Mouse (Mus musculus) myocyte (in vitro differentiated cells): ENCODE measurements around the gene Snip1. TPM values are rescaled to one million over a fixed set of nuclear protein-coding genes. Genes with fewer than 3 reads are reported as not detected.

Experiments used
- H3K27me3 ChIP-seq: one replicate; pipeline ENCODE4 v1.6.1; 2011; ENCODE audit not compliant: control insufficient read depth, insufficient read depth, insufficient read length
- H3K36me3 ChIP-seq: one replicate; pipeline ENCODE4 v1.6.1; 2011; ENCODE audit not compliant: control insufficient read depth, insufficient read depth
- H3K4me2 ChIP-seq: one replicate; pipeline ENCODE4 v1.6.1; 2011; ENCODE audit warnings: low read depth, control low read depth
- H3K4me3 ChIP-seq: one replicate; pipeline ENCODE4 v1.5.1; 2011; ENCODE audit warnings: mild to moderate bottlenecking, control low read depth, moderate library complexity
- H3K79me2 ChIP-seq: one replicate; pipeline ENCODE4 v1.6.1; 2011; ENCODE audit not compliant: control insufficient read depth, insufficient read depth
- H3ac ChIP-seq: one replicate; pipeline ENCODE4 v1.6.1; 2011; ENCODE audit not compliant: control insufficient read depth, insufficient read length
- CEBPB ChIP-seq: IDR thresholded peaks from 2 replicates; pipeline ENCODE4 v1.6.1; 2011; ENCODE audit warnings: mild to moderate bottlenecking, moderate library complexity; ENCODE audit not compliant: poor library complexity, insufficient read depth, severe bottlenecking
- E2F4 ChIP-seq: IDR thresholded peaks from one replicate; pipeline ENCODE4 v1.6.1; 2011; ENCODE audit warnings: mild to moderate bottlenecking, control low read depth, moderate library complexity; ENCODE audit not compliant: insufficient read depth
- MAX ChIP-seq: IDR thresholded peaks from one replicate; pipeline ENCODE4 v1.6.1; 2011; ENCODE audit warnings: low read depth, mild to moderate bottlenecking, control low read depth
- MYOD1 ChIP-seq, 3 experiments: IDR thresholded peaks; one replicate each; pipeline ENCODE4 v1.6.1; 2011; ENCODE audit warnings: control low read depth in 2 of 3, low read depth in 2 of 3, mild to moderate bottlenecking in 2 of 3, moderate library complexity in 1 of 3; ENCODE audit not compliant: insufficient read length in 2 of 3, control insufficient read depth in 1 of 3
- MYOG ChIP-seq, 3 experiments: IDR thresholded peaks; one replicate each; pipeline ENCODE4 v1.6.1; 2011; ENCODE audit warnings: control low read depth in 2 of 3, low read depth in 2 of 3, mild to moderate bottlenecking in 2 of 3; ENCODE audit not compliant: insufficient read length in 2 of 3, control insufficient read depth in 1 of 3, insufficient read depth in 1 of 3
- POLR2A ChIP-seq: IDR thresholded peaks from one replicate; pipeline ENCODE4 v1.6.1; 2011; ENCODE audit warnings: low read depth, mild to moderate bottlenecking, control low read depth, moderate library complexity; ENCODE audit not compliant: insufficient read length
- POLR2AphosphoS2 ChIP-seq: IDR thresholded peaks from one replicate; pipeline ENCODE4 v1.6.1; 2011; ENCODE audit warnings: low read depth, control low read depth; ENCODE audit not compliant: insufficient read length
- REST ChIP-seq: IDR thresholded peaks from one replicate; pipeline ENCODE4 v1.6.1; 2011; ENCODE audit warnings: mild to moderate bottlenecking, control low read depth, moderate library complexity; ENCODE audit not compliant: insufficient read depth, insufficient read length
- SRF ChIP-seq: IDR thresholded peaks from one replicate; pipeline ENCODE4 v1.6.1; 2011; ENCODE audit warnings: low read depth; ENCODE audit not compliant: control insufficient read depth, insufficient read length
- TCF12 ChIP-seq: IDR thresholded peaks from one replicate; pipeline ENCODE4 v1.6.1; 2011; ENCODE audit warnings: mild to moderate bottlenecking, control low read depth; ENCODE audit not compliant: poor library complexity, insufficient read depth, severe bottlenecking
- TCF3 ChIP-seq: IDR thresholded peaks from one replicate; pipeline ENCODE4 v1.6.1; 2011; ENCODE audit warnings: low read depth, control low read depth; ENCODE audit not compliant: insufficient read length
- USF1 ChIP-seq: IDR thresholded peaks from one replicate; pipeline ENCODE4 v1.6.1; 2011; ENCODE audit warnings: low read depth, mild to moderate bottlenecking, control low read depth, moderate library complexity
- polyA plus RNA-seq: library from polyadenylated mRNA; unstranded; fragments of >200 nt; fragmentation: generic; extraction: Trizol; gene quantifications from one replicate; pipeline ENCODE4 v1.2.1, GENCODE M21; 2012; ENCODE audit warnings: missing spikeins

Gene Snip1
- polyA plus RNA-seq, 1 experiment = 14.3 TPM

GRCm38 (mm10) chr4:125114638-125115037, 48.2 kb downstream of the Snip1 start:
- peak overlapping the region; percentile 65 for H3K4me2 ChIP-seq

GRCm38 (mm10) chr4:125115081-125115480, 48.6 kb downstream of the Snip1 start:
- TF ChIP-seq CEBPB = no peak
- TF ChIP-seq MAX = no peak
- TF ChIP-seq MYOD1 (IDR thresholded peaks at IDR 0.05; ENCODE audit: control insufficient read depth in 1 of 3, insufficient read length in 2 of 3, low read depth in 2 of 3) = no peak
- no peak for TF ChIP-seq TCF12
- no peak for TF ChIP-seq USF1
- TF ChIP-seq POLR2A = no peak
- TF ChIP-seq MYOG (IDR thresholded peaks at IDR 0.05; ENCODE audit: control insufficient read depth in 1 of 3, insufficient read depth in 1 of 3, insufficient read length in 2 of 3, low read depth in 2 of 3) = no peak
- TF ChIP-seq REST = no peak
- no peak for TF ChIP-seq TCF3
- no peak for TF ChIP-seq POLR2AphosphoS2
- no peak for TF ChIP-seq SRF
- no peak for TF ChIP-seq E2F4
- H3K36me3 ChIP-seq = peaks cover under 1% of the 10 kb centered on the region
- H3ac ChIP-seq = no peak overlapping the region
- H3K27me3 ChIP-seq = no peaks in the 10 kb centered on the region
- H3K4me2 ChIP-seq = peak overlapping the region; percentile 65
- no peak overlapping the region for H3K4me3 ChIP-seq
- no peaks in the 10 kb centered on the region for H3K79me2 ChIP-seq

More at GRCm38 (mm10) chr4:125114638-125115037, 48.2 kb downstream of the Snip1 start:
- Histone ChIP-seq H3K36me3 (no peaks in the 10 kb centered on the region), H3K79me2 (no peaks in the 10 kb centered on the region), H3K4me3 (no peak overlapping the region), H3K27me3 (no peaks in the 10 kb centered on the region), H3ac (no peak overlapping the region)
- TF ChIP-seq SRF (peak; percentile 65), CEBPB (no peak), MYOD1 (IDR thresholded peaks at IDR 0.05; ENCODE audit: control insufficient read depth in 1 of 3, insufficient read length in 2 of 3, low read depth in 2 of 3) (peak; percentile 79 to 93 (median 83)), POLR2A (no peak), MAX (no peak), TCF3 (no peak), TCF12 (peak; percentile 55), USF1 (no peak), POLR2AphosphoS2 (no peak), E2F4 (no peak), REST (no peak), MYOG (IDR thresholded peaks at IDR 0.05; ENCODE audit: control insufficient read depth in 1 of 3, insufficient read depth in 1 of 3, insufficient read length in 2 of 3, low read depth in 2 of 3) (peak; percentile 11 to 87 (median 87))

- Histone ChIP-seq H3K4me2 (peak overlapping the region; percentile 65), H3K27me3 (no peaks in the 10 kb centered on the region), H3K79me2 (peaks cover 4% of the 10 kb centered on the region), H3ac (peak overlapping the region; percentile 3), H3K36me3 (peaks cover 6% of the 10 kb centered on the region), H3K4me3 (no peak overlapping the region)
- TF ChIP-seq USF1 = peak; percentile 17
- TF ChIP-seq TCF3 = no peak
- 0 out of 2 replicates have a peak, but pooled peaks have one; percentile 23 for TF ChIP-seq CEBPB
- peak; percentile 67 for TF ChIP-seq MAX
- TF ChIP-seq REST = no peak
- TF ChIP-seq POLR2AphosphoS2 = peak; percentile 59
- peak; percentile 69 for TF ChIP-seq TCF12
- peak; percentile 54 for TF ChIP-seq POLR2A
- TF ChIP-seq SRF = no peak
- TF ChIP-seq MYOG (IDR thresholded peaks at IDR 0.05; ENCODE audit: control insufficient read depth in 1 of 3, insufficient read depth in 1 of 3, insufficient read length in 2 of 3, low read depth in 2 of 3) = peak in 2 of 3 experiments; percentile 34 to 86
- peak in 2 of 3 experiments; percentile 54 to 76 for TF ChIP-seq MYOD1 (IDR thresholded peaks at IDR 0.05; ENCODE audit: control insufficient read depth in 1 of 3, insufficient read length in 2 of 3, low read depth in 2 of 3)
- no peak for TF ChIP-seq E2F4
These were observed 49.2 kb downstream of the Snip1 start for GRCm38 (mm10) chr4:125115710-125116089.

GRCm38 (mm10) chr4:125116090-125116861, 49.8 kb downstream of the Snip1 start:
- peaks cover 7% of the 10 kb centered on the region for H3K36me3 ChIP-seq
- H3K27me3 ChIP-seq = no peaks in the 10 kb centered on the region
- peaks cover 10% of the 10 kb centered on the region for H3K79me2 ChIP-seq
- TF ChIP-seq SRF (peak; percentile 27), MYOD1 (IDR thresholded peaks at IDR 0.05; ENCODE audit: control insufficient read depth in 1 of 3, insufficient read length in 2 of 3, low read depth in 2 of 3) (peak in 1 of 3 experiments; percentile 23), TCF3 (no peak), MAX (peak; percentile 54), CEBPB (peak; percentile 76), E2F4 (no peak), USF1 (peak; percentile 88), POLR2A (peak; percentile 9)
- H3K4me3 ChIP-seq = no peak overlapping the region
- peak overlapping the region; percentile 3 for H3ac ChIP-seq
- peak overlapping the region; percentile 65 for H3K4me2 ChIP-seq
